ENCODE assay signal across 8 mouse cellular contexts in genomic region chr14:27562564-27562963, GRCm38 (mm10). TPM values are rescaled to one million over a fixed set of nuclear protein-coding genes. Genes with fewer than 3 reads are reported as not detected.
DNase-seq lines count a peak whose midpoint lies in the region; ATAC-seq and TF ChIP-seq lines count a peak whose summit lies in the region.
"Not testable (repeated sequence)": the region's sequence is repeated elsewhere in the genome, so short reads cannot be mapped to it uniquely, and the experiment has no call there.

No protein-coding gene starts in this region.

- 39% methylated on average over 11 of the region's 11 CpGs for WGBS in liver, embryonic 16.5 days (ENCODE audit: insufficient replicate concordance)
- 30% methylated on average over 11 of the region's 11 CpGs for WGBS in small intestine, adult 2 months
- 31% methylated on average over 11 of the region's 11 CpGs for WGBS in thymus, adult 2 months

- H3K4me2 ChIP-seq in liver, embryonic 16.5 days (ENCODE audit: low read depth, low read length): peak overlapping the region; percentile 43

- ATAC-seq in hematopoietic stem cell, adult 5-6 weeks (replicated peaks in 1 of 2; ENCODE audit: insufficient read depth in 1 of 2, low FRiP score in 2 of 2, low TSS enrichment in 1 of 2, low read depth in 1 of 2, poor library complexity in 2 of 2, severe bottlenecking in 2 of 2): peak; percentile 67 to 71
- not testable (repeated sequence) for ATAC-seq in liver, embryonic 16.5 days (ENCODE audit: low read depth)
- peak; percentile 70 for ATAC-seq in megakaryocyte progenitor cell, adult 5-6 weeks (replicated peaks; ENCODE audit: poor library complexity)

- H3K9me3 ChIP-seq in liver, embryonic 16.5 days (replicated peaks; ENCODE audit: control insufficient read depth, low read length): not testable (repeated sequence)

- TF ChIP-seq POLR2A in small intestine, adult 2 months (IDR thresholded peaks at IDR 0.05; ENCODE audit: low read depth, low read length); thymus, adult 2 months (IDR thresholded peaks at IDR 0.05; ENCODE audit: control insufficient read depth, extremely low read depth, insufficient read depth, low read length, poor library complexity): not testable (repeated sequence)

- H3K36me3 ChIP-seq in liver, embryonic 16.5 days (ENCODE audit: control insufficient read depth, insufficient read depth); small intestine, adult 2 months (ENCODE audit: control insufficient read depth, insufficient read depth, low read length); thymus, adult 2 months (ENCODE audit: control insufficient read depth, insufficient read depth, low read length): not testable (repeated sequence)

- H3K4me3 ChIP-seq in brown adipose tissue, adult 24 weeks (ENCODE audit: insufficient read depth, low read depth, low read length): peak overlapping the region; percentile 35
- peak overlapping the region; percentile 27 for H3K4me3 ChIP-seq in liver, embryonic 16.5 days (ENCODE audit: low read depth, low read length)
- peak overlapping the region; percentile 13; the same call in 1 of the 2 replicates for H3K4me3 ChIP-seq in small intestine, adult 2 months (ENCODE audit: low read depth, low read length)
- H3K4me3 ChIP-seq in thymus, adult 2 months (ENCODE audit: control insufficient read depth, insufficient read depth, low read length): peak overlapping the region; percentile 42

- not testable (repeated sequence) for H3K9ac ChIP-seq in liver, embryonic 16.5 days (ENCODE audit: low read depth, low read length)

- DNase-seq in CD4-positive helper T cell, adult 2 months (ENCODE audit: low read depth, low spot score): peak; percentile 72
- DNase-seq in T-cell, adult 2 months (ENCODE audit: low spot score): peak; percentile 56
- DNase-seq in thymus, adult 2 months: peak; percentile 21

- TF ChIP-seq CTCF in small intestine, adult 2 months (IDR thresholded peaks at IDR 0.05; ENCODE audit: extremely low read depth, insufficient read length, insufficient replicate concordance, low read depth, low read length); thymus, adult 2 months (IDR thresholded peaks at IDR 0.05; ENCODE audit: borderline replicate concordance, control insufficient read depth, extremely low read depth, insufficient read depth, low read length, poor library complexity): not testable (repeated sequence)

- not testable (repeated sequence) for H3K27me3 ChIP-seq in liver, embryonic 16.5 days (ENCODE audit: control insufficient read depth, insufficient read depth, low read depth, low read length); small intestine, adult 2 months (ENCODE audit: control insufficient read depth, insufficient read depth, low read length); thymus, adult 2 months (ENCODE audit: control insufficient read depth, insufficient read depth, low read length)

- H3K4me1 ChIP-seq in brown adipose tissue, adult 24 weeks (ENCODE audit: control insufficient read depth, insufficient read depth, insufficient read length, low read length); liver, embryonic 16.5 days (ENCODE audit: control insufficient read depth, low read depth, low read length); small intestine, adult 2 months (ENCODE audit: control insufficient read depth, insufficient read depth, insufficient read length, low read length); thymus, adult 2 months (replicated peaks; ENCODE audit: control insufficient read depth, insufficient read depth, low read length): not testable (repeated sequence)

- H3K27ac ChIP-seq in brown adipose tissue, adult 24 weeks (replicated peaks; ENCODE audit: low read depth, low read length); liver, embryonic 16.5 days (ENCODE audit: low read length): not testable (repeated sequence)
- peak overlapping the region; percentile 56 for H3K27ac ChIP-seq in small intestine, adult 2 months (ENCODE audit: insufficient read depth, low read depth, low read length)
- H3K27ac ChIP-seq in thymus, adult 2 months (ENCODE audit: control insufficient read depth, insufficient read depth, low read length): peak overlapping the region; percentile 71

RNA-seq across cellular contexts. Expression of gene Ccdc66, which starts 54.3 kb away (rescaled TPM):
- polyA plus RNA-seq in brown adipose tissue, adult 24 weeks (2012; ENCODE audit: insufficient read depth, insufficient read length, missing spikeins): 7.9 and 8.8 TPM in 2 replicates
- total RNA-seq in hematopoietic stem cell, adult 5-6 weeks (2017): 23.1 and 26.0 TPM in 2 replicates
- polyA plus RNA-seq in liver, embryonic 16.5 days (2015; fragmentation: Nextera tagmentation; extraction: Ambion mirVana): 2.2 TPM in 2 replicates
- total RNA-seq in megakaryocyte progenitor cell, adult 5-6 weeks (2015): 13.1 and 14.2 TPM in 2 replicates
- 13.4 and 16.0 TPM in 2 replicates for total RNA-seq in megakaryocyte progenitor cell, adult 5-6 weeks (2017)
- polyA plus RNA-seq in small intestine, adult 2 months (2012; rRNA removed): 0.22 and 0.34 TPM in 2 replicates
- polyA plus RNA-seq in thymus, adult 2 months (2012; rRNA removed): 2.1 and 3.0 TPM in 2 replicates

RNA-seq across cellular contexts. Expression of gene Erc2, which starts 59.7 kb away (rescaled TPM):
- polyA plus RNA-seq in brown adipose tissue, adult 24 weeks (2012; ENCODE audit: insufficient read depth, insufficient read length, missing spikeins): not detected in 2 replicates
- total RNA-seq in hematopoietic stem cell, adult 5-6 weeks (2017): 0.38 TPM in 1 of 2 replicates, not detected in the other
- polyA plus RNA-seq in liver, embryonic 16.5 days (2015; fragmentation: Nextera tagmentation; extraction: Ambion mirVana): 1.4 and 1.5 TPM in 2 replicates
- 0.22 TPM in 1 of 2 replicates, not detected in the other for total RNA-seq in megakaryocyte progenitor cell, adult 5-6 weeks (2015)
- not detected in 2 replicates for total RNA-seq in megakaryocyte progenitor cell, adult 5-6 weeks (2017)
- 0.25 and 0.89 TPM in 2 replicates for polyA plus RNA-seq in small intestine, adult 2 months (2012; rRNA removed)
- 0.17 and 0.18 TPM in 2 replicates for polyA plus RNA-seq in thymus, adult 2 months (2012; rRNA removed)

Comparison
In these comparisons a context has a peak if more than half of its experiments do, and no peak if none do; other contexts are left out.
1. DNase-seq: peak in every context shown above with its lines; median percentile 72 in CD4-positive helper T cell, adult 2 months; 56 in T-cell, adult 2 months; 21 in thymus, adult 2 months.